Comparison of ENCODE assay signal across 26 mouse cellular contexts in genomic region chr11:57835331-57835730, GRCm38 (mm10). TPM values are rescaled to one million over a fixed set of nuclear protein-coding genes. Genes with fewer than 3 reads are reported as not detected.
"Had no signal": no experiment of that assay in that cellular context is flagged by ENCODE, and none has a peak within 500 bp of the region (broad histone marks: within the 10 kb centered on the region; RNA-seq: fewer than 3 reads in every experiment).

No protein-coding gene starts in this region.

- H3K27ac ChIP-seq: left cerebral cortex, adult 2 months; liver, embryonic 13.5 days; midbrain, embryonic 12.5 days; neural tube, embryonic 13.5 days; stomach, embryonic 15.5 days had no signal

- DNase-seq: kidney, postnatal 10 days; kidney, postnatal 36 days; layer of hippocampus, postnatal 36 days; liver, embryonic 13.5 days; lung, adult 2 months; lung, postnatal 14 days; lung, postnatal 4 days; retina, postnatal 1 day; right cerebral cortex, postnatal 25 days; spleen, adult 18-20 months; thymus, postnatal 25 days had no signal

- H3K4me2 ChIP-seq: liver, embryonic 13.5 days; midbrain, embryonic 12.5 days; neural tube, embryonic 13.5 days; stomach, embryonic 15.5 days had no signal

- H3K4me1 ChIP-seq: liver, embryonic 13.5 days had no signal

- H3K9me3 ChIP-seq: liver, embryonic 13.5 days; midbrain, embryonic 12.5 days; neural tube, embryonic 13.5 days; stomach, embryonic 15.5 days had no signal

- ATAC-seq: midbrain, embryonic 16.5 days had no signal

- H3K4me3 ChIP-seq: left cerebral cortex, adult 2 months; liver, embryonic 13.5 days; midbrain, embryonic 12.5 days; myocyte; neural tube, embryonic 13.5 days; stomach, embryonic 15.5 days had no signal

- H3K9ac ChIP-seq: liver, embryonic 13.5 days; midbrain, embryonic 12.5 days; neural tube, embryonic 13.5 days; stomach, embryonic 15.5 days had no signal

- H3K36me3 ChIP-seq: liver, embryonic 13.5 days; midbrain, embryonic 12.5 days; neural tube, embryonic 13.5 days; stomach, embryonic 15.5 days had no signal

RNA-seq across cellular contexts. Expression of gene Hand1, which starts 2.7 kb away (rescaled TPM):
- total RNA-seq: layer of hippocampus, adult 8-10 months; layer of hippocampus, postnatal 10 days; layer of hippocampus, postnatal 36 days; left cerebral cortex, adult 2 months; left cerebral cortex, postnatal 10 days; left cerebral cortex, postnatal 36 days; liver, adult 2 months; megakaryocyte progenitor cell, adult 5-6 weeks; megakaryocyte-erythroid progenitor cell, adult 5-6 weeks; monocyte, adult 5-6 weeks; neutrophil, adult 5-6 weeks had no signal
- polyA plus RNA-seq: liver, adult 2 months; lung, adult 2 months; midbrain, embryonic 12.5 days; midbrain, embryonic 16.5 days; myocyte had no signal
